Mouse (Mus musculus): ENCODE results near the gene Ncam1. TPM values are rescaled to one million over a fixed set of nuclear protein-coding genes. Genes with fewer than 3 reads are reported as not detected.

Ncam1 gene
- polyA plus RNA-seq, 1 experiment from 2014 or later: 370 TPM

GRCm38 (mm10) chr9:49507829-49508585, 290.7 kb downstream of the Ncam1 start:
- H3K9me3 ChIP-seq: no peaks in the 10 kb centered on the region
- H3K4me2 ChIP-seq (replicated peaks): no peak overlapping the region
- H3K36me3 ChIP-seq: peaks cover 66% of the 10 kb centered on the region
- no peaks in the 10 kb centered on the region for H3K27me3 ChIP-seq
- H3K4me3 ChIP-seq: no peak overlapping the region
- H3K4me1 ChIP-seq: 0 out of 2 replicates have a peak, but pooled peaks cover 4% of the 10 kb centered on the region
- WGBS: 91% methylated on average over 9 of the region's 9 CpGs
- no peak for ATAC-seq (replicated peaks)
- H3K9ac ChIP-seq (replicated peaks): no peak overlapping the region
- H3K27ac ChIP-seq (replicated peaks): no peak overlapping the region

- no peak overlapping the region for H3K27ac ChIP-seq (replicated peaks)
- WGBS: 29% methylated on average over 5 of the region's 5 CpGs
- no peak overlapping the region for H3K4me2 ChIP-seq (replicated peaks)
- H3K9me3 ChIP-seq: no peaks in the 10 kb centered on the region
- peaks cover 60% of the 10 kb centered on the region for H3K36me3 ChIP-seq
- no peak overlapping the region for H3K4me3 ChIP-seq
- no peaks in the 10 kb centered on the region for H3K27me3 ChIP-seq
- ATAC-seq (replicated peaks): no peak
- no peak overlapping the region for H3K9ac ChIP-seq (replicated peaks)
- 0 out of 2 replicates have a peak, but pooled peaks cover 4% of the 10 kb centered on the region for H3K4me1 ChIP-seq
Measured at GRCm38 (mm10) chr9:49504658-49505057, 294.1 kb downstream of the Ncam1 start.

DNA sequence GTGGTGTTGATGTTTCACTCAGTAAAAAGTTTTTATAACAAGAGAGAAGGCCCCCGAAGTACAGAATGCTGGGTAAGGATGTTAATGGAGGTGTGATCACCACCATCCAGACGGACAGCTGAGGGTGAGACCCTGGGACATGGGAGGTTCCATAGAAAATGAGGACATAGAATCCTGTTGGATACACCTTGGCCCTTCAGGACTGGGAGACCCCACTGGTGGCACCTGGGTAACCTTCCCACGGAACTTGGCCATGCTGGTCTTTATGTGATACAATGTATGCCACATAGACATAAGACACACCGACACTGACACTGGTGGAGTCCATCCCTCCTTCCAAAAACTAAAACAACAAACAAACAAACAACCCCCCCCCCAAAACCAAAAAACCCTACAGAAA, 296.5 kb downstream of the Ncam1 start:
- Histone ChIP-seq H3K27ac (replicated peaks) (no peak overlapping the region), H3K4me1 (0 out of 2 replicates have a peak, but pooled peaks cover 4% of the 10 kb centered on the region), H3K27me3 (no peaks in the 10 kb centered on the region), H3K9ac (replicated peaks) (no peak overlapping the region), H3K36me3 (peaks cover 38% of the 10 kb centered on the region), H3K9me3 (no peaks in the 10 kb centered on the region), H3K4me3 (no peak overlapping the region), H3K4me2 (replicated peaks) (no peak overlapping the region)
- 92% methylated on average over 4 of the region's 4 CpGs for WGBS
- ATAC-seq (replicated peaks): no peak

GRCm38 (mm10) chr9:49499878-49500277, 298.8 kb downstream of the Ncam1 start:
- no peak for ATAC-seq (replicated peaks)
- Histone ChIP-seq H3K27me3 (no peaks in the 10 kb centered on the region), H3K27ac (replicated peaks) (no peak overlapping the region), H3K4me1 (no peaks in the 10 kb centered on the region), H3K4me2 (replicated peaks) (no peak overlapping the region), H3K36me3 (peaks cover 18% of the 10 kb centered on the region), H3K9ac (replicated peaks) (no peak overlapping the region), H3K9me3 (no peaks in the 10 kb centered on the region), H3K4me3 (no peak overlapping the region)
- 89% methylated on average over 2 of the region's 2 CpGs for WGBS

DNA sequence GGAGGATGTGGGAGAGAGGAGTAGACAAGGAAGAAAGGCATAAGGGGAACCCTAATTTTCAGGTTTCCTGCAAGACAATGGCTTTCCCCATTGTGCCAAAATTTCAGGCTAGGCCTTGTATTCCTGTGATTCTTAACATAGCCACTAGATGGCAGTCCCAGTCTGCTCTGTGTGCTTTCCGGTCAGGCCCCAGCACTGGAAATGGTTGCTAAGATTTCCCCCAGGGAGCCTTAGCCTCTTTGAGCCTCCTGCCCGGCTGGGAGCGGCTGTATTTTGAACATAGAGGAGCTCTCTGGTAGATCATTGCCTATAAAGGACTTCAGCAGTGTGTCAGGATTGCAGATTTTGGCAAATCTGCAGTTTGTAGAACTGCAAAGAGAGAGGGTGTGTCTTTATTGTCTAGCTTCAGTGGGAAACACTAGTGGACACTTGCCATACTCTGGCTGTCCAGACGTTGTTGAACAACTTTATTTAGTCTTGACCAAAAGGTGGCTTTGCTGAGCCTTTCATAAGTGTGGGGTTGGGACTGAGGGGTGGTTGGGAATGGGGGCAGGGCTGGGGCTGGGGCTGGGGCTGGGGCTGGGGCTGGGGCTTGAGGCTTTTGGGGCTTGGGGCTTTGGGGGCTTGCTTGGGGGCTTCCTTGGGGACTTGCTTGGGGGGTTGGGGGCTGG, 304.6 kb downstream of the Ncam1 start:
- Histone ChIP-seq H3K9me3 (no peaks in the 10 kb centered on the region), H3K4me1 (peaks cover 14% of the 10 kb centered on the region), H3K27ac (replicated peaks) (no peak overlapping the region), H3K4me3 (no peak overlapping the region), H3K27me3 (no peaks in the 10 kb centered on the region), H3K9ac (replicated peaks) (0 out of 2 replicates have a peak overlapping the region, but pooled peaks have one; percentile 12), H3K36me3 (no peaks in the 10 kb centered on the region), H3K4me2 (replicated peaks) (no peak overlapping the region)
- ATAC-seq (replicated peaks): peak; percentile 74
- WGBS: 4% methylated on average over 4 of the region's 4 CpGs

DNA sequence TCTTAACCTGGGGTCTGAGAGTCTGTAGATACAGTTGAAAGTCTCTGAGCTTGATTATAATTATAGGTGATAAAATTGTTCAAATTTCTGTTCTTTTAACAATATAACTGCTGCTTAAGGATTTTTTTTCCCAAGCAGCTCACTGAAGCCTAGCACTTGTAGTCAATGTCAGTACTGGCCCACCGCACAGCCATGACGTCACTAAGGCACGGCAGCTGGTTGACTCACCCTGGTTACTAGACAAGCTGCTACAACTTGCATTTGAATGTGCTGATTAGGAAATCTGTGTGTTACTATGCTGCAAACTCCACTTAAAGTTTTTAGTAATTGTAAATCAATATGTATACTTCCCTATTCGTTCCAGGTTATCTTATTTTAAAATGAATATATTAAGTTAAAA, 308.1 kb downstream of the Ncam1 start:
- 66% methylated on average over 4 of the region's 4 CpGs for WGBS
- Histone ChIP-seq H3K36me3 (no peaks in the 10 kb centered on the region), H3K27ac (replicated peaks) (no peak overlapping the region), H3K4me3 (no peak overlapping the region), H3K4me1 (peaks cover 24% of the 10 kb centered on the region), H3K4me2 (replicated peaks) (no peak overlapping the region), H3K9me3 (no peaks in the 10 kb centered on the region), H3K27me3 (no peaks in the 10 kb centered on the region), H3K9ac (replicated peaks) (no peak overlapping the region)
- no peak for ATAC-seq (replicated peaks)

GRCm38 (mm10) chr9:49488912-49489895, 309.5 kb downstream of the Ncam1 start:
- ATAC-seq (replicated peaks): peak; percentile 70
- Histone ChIP-seq H3K4me2 (replicated peaks) (no peak overlapping the region; the same call in 1 of the 2 replicates), H3K9ac (replicated peaks) (no peak overlapping the region), H3K27ac (replicated peaks) (no peak overlapping the region), H3K36me3 (no peaks in the 10 kb centered on the region), H3K4me1 (peaks cover 24% of the 10 kb centered on the region), H3K4me3 (no peak overlapping the region), H3K9me3 (no peaks in the 10 kb centered on the region), H3K27me3 (no peaks in the 10 kb centered on the region)
- WGBS: 33% methylated on average over 16 of the region's 16 CpGs

DNA sequence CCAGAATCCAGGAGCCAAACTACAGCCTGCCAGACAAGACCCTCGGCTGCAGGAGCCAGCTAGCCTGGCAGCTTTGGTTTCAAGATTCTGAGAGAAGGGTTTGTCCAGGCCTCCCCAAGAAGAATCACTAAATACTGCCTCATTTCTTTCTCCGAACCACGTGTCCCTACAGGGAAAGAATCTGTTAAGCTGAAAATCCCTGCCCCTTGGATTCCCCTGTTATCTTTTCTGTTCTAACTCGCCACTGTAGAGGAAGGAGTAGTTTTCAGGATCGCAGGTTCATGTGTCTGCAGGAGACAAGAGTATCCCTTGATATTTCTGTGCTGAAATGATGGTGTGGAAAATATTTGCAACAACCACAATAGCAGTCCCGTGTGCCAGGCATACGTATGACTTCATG, 310.5 kb downstream of the Ncam1 start:
- Histone ChIP-seq H3K9ac (replicated peaks) (no peak overlapping the region), H3K4me3 (no peak overlapping the region), H3K4me2 (replicated peaks) (no peak overlapping the region), H3K27ac (replicated peaks) (no peak overlapping the region), H3K4me1 (peaks cover 21% of the 10 kb centered on the region), H3K36me3 (no peaks in the 10 kb centered on the region), H3K9me3 (no peaks in the 10 kb centered on the region), H3K27me3 (no peaks in the 10 kb centered on the region)
- WGBS: 80% methylated on average over 7 of the region's 7 CpGs
- ATAC-seq (replicated peaks): no peak

DNA sequence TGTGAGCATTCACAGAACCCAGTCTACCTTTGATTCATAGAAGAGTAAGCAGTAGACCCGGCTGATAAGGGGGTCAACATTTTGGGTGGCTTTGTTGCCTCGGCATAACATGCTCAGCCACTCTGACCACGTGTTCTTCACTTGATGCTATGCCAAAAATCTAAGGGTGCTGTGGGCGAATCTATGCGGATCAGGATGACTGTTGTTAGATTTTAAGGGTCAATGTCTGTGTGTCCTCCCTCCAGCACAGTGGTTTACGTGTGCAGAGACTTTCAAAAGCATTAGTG, 311.1 kb downstream of the Ncam1 start:
- ATAC-seq (replicated peaks): no peak
- Histone ChIP-seq H3K4me2 (replicated peaks) (no peak overlapping the region), H3K4me3 (no peak overlapping the region), H3K27ac (replicated peaks) (no peak overlapping the region), H3K27me3 (no peaks in the 10 kb centered on the region), H3K36me3 (no peaks in the 10 kb centered on the region), H3K4me1 (peaks cover 21% of the 10 kb centered on the region), H3K9ac (replicated peaks) (no peak overlapping the region), H3K9me3 (no peaks in the 10 kb centered on the region)
- 84% methylated on average over 6 of the region's 6 CpGs for WGBS

DNA sequence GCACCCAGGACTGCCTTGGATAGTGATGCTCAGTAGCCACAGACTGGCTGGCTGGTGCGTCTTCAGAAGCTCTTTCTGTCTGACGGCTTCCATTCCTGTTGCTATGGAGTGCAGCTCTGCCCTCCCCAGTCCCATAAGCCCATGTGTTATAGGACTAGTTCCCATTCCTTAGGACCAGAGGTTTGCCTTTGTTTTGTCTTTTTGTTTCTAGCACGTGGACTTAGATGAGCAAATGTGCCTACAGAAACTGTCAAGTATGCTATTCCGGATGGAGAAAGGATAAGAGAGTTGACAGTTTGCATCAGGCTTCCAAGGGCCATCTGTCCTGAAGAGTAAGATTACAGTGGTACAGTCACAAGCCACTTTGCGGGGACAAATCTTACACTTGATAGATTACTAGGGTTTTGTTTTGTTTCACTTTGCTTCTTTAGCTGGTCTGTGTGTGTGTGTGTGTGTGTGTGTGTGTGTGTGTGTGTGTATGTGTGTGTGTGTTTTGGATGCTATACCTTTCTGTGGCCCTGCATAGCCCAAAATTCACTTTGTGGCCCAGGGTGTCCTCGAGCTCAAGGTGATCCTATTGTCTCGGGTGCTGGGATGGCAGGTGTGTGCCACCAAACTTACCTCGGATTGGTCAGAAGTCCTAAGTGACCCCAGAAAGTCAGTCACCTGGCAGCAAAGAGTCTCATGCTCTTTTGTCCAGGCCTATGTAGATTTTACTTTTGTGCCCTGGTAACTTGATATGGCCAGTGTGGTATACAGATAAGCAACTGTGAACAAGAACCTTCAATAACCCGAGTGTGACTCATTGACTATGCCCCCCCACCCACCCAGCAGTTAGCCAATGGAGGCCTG, 311.7 kb downstream of the Ncam1 start:
- Histone ChIP-seq H3K36me3 (no peaks in the 10 kb centered on the region), H3K4me3 (no peak overlapping the region), H3K27me3 (no peaks in the 10 kb centered on the region), H3K9ac (replicated peaks) (no peak overlapping the region), H3K4me1 (peaks cover 21% of the 10 kb centered on the region), H3K9me3 (no peaks in the 10 kb centered on the region), H3K4me2 (replicated peaks) (no peak overlapping the region), H3K27ac (replicated peaks) (no peak overlapping the region)
- 69% methylated on average over 9 of the region's 9 CpGs for WGBS
- no peak for ATAC-seq (replicated peaks)

DNA sequence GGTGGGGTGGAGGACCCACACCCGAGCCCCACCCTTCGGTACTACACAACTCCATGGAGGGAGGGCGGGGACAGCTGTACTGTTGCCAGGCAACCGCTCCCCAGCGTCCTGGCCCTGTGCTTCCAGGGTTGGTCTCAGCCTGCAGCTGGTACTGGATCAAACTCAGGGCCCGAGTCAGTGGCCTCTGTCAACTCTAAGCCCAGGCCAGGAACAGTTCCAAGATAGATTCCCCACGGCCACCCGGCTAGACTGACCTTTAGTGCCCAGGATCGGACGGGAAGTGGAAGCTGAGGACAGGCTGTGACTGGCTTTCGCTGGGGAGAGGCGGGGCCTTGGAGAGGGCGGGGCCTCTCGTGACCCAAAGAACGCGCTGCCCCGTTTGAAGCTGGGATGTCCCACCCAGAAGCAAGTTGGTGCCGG, 312.8 kb downstream of the Ncam1 start, which contains the start of gene Ttc12:
Gene Ttc12 (minus strand): TSS at position 334 of the 420 bp plus-strand sequence.
- peaks cover 21% of the 10 kb centered on the region for H3K4me1 ChIP-seq
- peak within 1 kb of the TSS; percentile 89 for H3K4me2 ChIP-seq (replicated peaks)
- H3K9ac ChIP-seq (replicated peaks): peak within 1 kb of the TSS; percentile 38
- ATAC-seq (replicated peaks): peak; percentile 75
- H3K36me3 ChIP-seq: no peaks in the 10 kb centered on the region
- no peaks in the 10 kb centered on the region for H3K9me3 ChIP-seq
- H3K27ac ChIP-seq (replicated peaks): no peak within 1 kb of the TSS
- under 1% methylated on average over 18 of the region's 18 CpGs for WGBS
- H3K27me3 ChIP-seq: no peaks in the 10 kb centered on the region
- H3K4me3 ChIP-seq: peak within 1 kb of the TSS; percentile 48

Measured in forebrain, embryonic 15.5 days (tissue).